Mouse (Mus musculus): ENCODE measurements around the gene 1700029P11Rik. TPM values are rescaled to one million over a fixed set of nuclear protein-coding genes. Genes with fewer than 3 reads are reported as not detected.

1700029P11Rik gene
- not detected in 2 replicates for polyA plus RNA-seq (2012; rRNA removed; ENCODE audit: low replicate concordance)

GRCm38 (mm10) chr15:81980321-81980720, at the start of gene 1700029P11Rik:
TSS of gene 1700029P11Rik (plus strand) at chr15:81980540.

GRCm38 (mm10) chr15:81936679-81937078, 43.7 kb upstream of the 1700029P11Rik start, which contains the start of gene Csdc2:
TSS of gene Csdc2 (plus strand) at chr15:81936759.

GRCm38 (mm10) chr15:81960171-81961077, 19.9 kb upstream of the 1700029P11Rik start, which contains the start of gene Pmm1:
TSS of gene Pmm1 (minus strand) at chr15:81960930.

GRCm38 (mm10) chr15:81987646-81988045, 7.3 kb downstream of the 1700029P11Rik start, which contains the start of gene Xrcc6:
TSS of gene Xrcc6 (plus strand) at chr15:81987835.

Other genes with a start within 250 kb of the 1700029P11Rik start
- 33.7 and 62.4 TPM in 2 replicates for gene Zc3h7b, start 235.5 kb upstream of the 1700029P11Rik start, polyA plus RNA-seq (2012; rRNA removed; ENCODE audit: low replicate concordance)
- 22.6 and 40.1 TPM in 2 replicates for gene Rangap1, start 235.0 kb upstream of the 1700029P11Rik start, polyA plus RNA-seq (2012; rRNA removed; ENCODE audit: low replicate concordance)
- 62.7 and 76.8 TPM in 2 replicates for gene Tef, start 178.1 kb upstream of the 1700029P11Rik start, polyA plus RNA-seq (2012; rRNA removed; ENCODE audit: low replicate concordance)
- 39.8 and 42.4 TPM in 2 replicates for gene Tob2, start 121.7 kb upstream of the 1700029P11Rik start, polyA plus RNA-seq (2012; rRNA removed; ENCODE audit: low replicate concordance)
- 40.8 and 53.1 TPM in 2 replicates for gene Phf5a, start 108.6 kb upstream of the 1700029P11Rik start, polyA plus RNA-seq (2012; rRNA removed; ENCODE audit: low replicate concordance)
- gene Aco2, start 108.2 kb upstream of the 1700029P11Rik start, polyA plus RNA-seq (2012; rRNA removed; ENCODE audit: low replicate concordance): 461 and 738 TPM in 2 replicates
- 20.3 and 22.0 TPM in 2 replicates for gene Polr3h, start 54.3 kb upstream of the 1700029P11Rik start, polyA plus RNA-seq (2012; rRNA removed; ENCODE audit: low replicate concordance)
- gene Csdc2, start 43.8 kb upstream of the 1700029P11Rik start, polyA plus RNA-seq (2012; rRNA removed; ENCODE audit: low replicate concordance): 3.8 and 39.1 TPM in 2 replicates
- 109 and 124 TPM in 2 replicates for gene Pmm1, start 19.6 kb upstream of the 1700029P11Rik start, polyA plus RNA-seq (2012; rRNA removed; ENCODE audit: low replicate concordance)
- gene Xrcc6, start 7.3 kb downstream of the 1700029P11Rik start, polyA plus RNA-seq (2012; rRNA removed; ENCODE audit: low replicate concordance): 23.3 and 33.3 TPM in 2 replicates
- gene Desi1, start 53.3 kb downstream of the 1700029P11Rik start, polyA plus RNA-seq (2012; rRNA removed; ENCODE audit: low replicate concordance): 28.1 and 41.7 TPM in 2 replicates
- 50.4 and 75.6 TPM in 2 replicates for gene Snu13, start 67.1 kb downstream of the 1700029P11Rik start, polyA plus RNA-seq (2012; rRNA removed; ENCODE audit: low replicate concordance)
- not detected in 2 replicates for gene 4930407I10Rik, start 78.6 kb downstream of the 1700029P11Rik start, polyA plus RNA-seq (2012; rRNA removed; ENCODE audit: low replicate concordance)
- 0.04 TPM in 1 of 2 replicates, not detected in the other for gene Mei1, start 89.5 kb downstream of the 1700029P11Rik start, polyA plus RNA-seq (2012; rRNA removed; ENCODE audit: low replicate concordance)
- gene Ccdc134, start 147.4 kb downstream of the 1700029P11Rik start, polyA plus RNA-seq (2012; rRNA removed; ENCODE audit: low replicate concordance): 10.0 and 14.9 TPM in 2 replicates
- 60.2 and 70.3 TPM in 2 replicates for gene Srebf2, start 166.6 kb downstream of the 1700029P11Rik start, polyA plus RNA-seq (2012; rRNA removed; ENCODE audit: low replicate concordance)
- 0.40 and 0.62 TPM in 2 replicates for gene Shisa8, start 232.3 kb downstream of the 1700029P11Rik start, polyA plus RNA-seq (2012; rRNA removed; ENCODE audit: low replicate concordance)
- gene Tnfrsf13c, start 243.8 kb downstream of the 1700029P11Rik start, polyA plus RNA-seq (2012; rRNA removed; ENCODE audit: low replicate concordance): 0.40 and 0.66 TPM in 2 replicates